Mouse (Mus musculus) MEL (cell line): ENCODE results near the gene Adnp. TPM values are rescaled to one million over a fixed set of nuclear protein-coding genes. Genes with fewer than 3 reads are reported as not detected.

Experiments used
- DNase-seq: peaks from one replicate; pipeline ENCODE4 v3.0.0; 2011; ENCODE audit warnings: low read depth, low spot score
- H3K27ac ChIP-seq: 2 replicates; pipeline ENCODE4 v1.5.1; 2012; ENCODE audit warnings: low read depth, mild to moderate bottlenecking, control low read depth, low read length, moderate library complexity; ENCODE audit not compliant: control insufficient read depth
- H3K27me3 ChIP-seq, 2 experiments: fragments of 150-350 bp in 1 of 2; sonication (generic) in 1 of 2; 2 replicates each; pipeline ENCODE4 v1.6.1; 2012; ENCODE audit warnings: low read length in 2 of 2, mild to moderate bottlenecking in 2 of 2, improper control_type of control experiment in 1 of 2, moderate library complexity in 1 of 2; ENCODE audit not compliant: insufficient read depth in 2 of 2, control insufficient read depth in 1 of 2
- H3K36me3 ChIP-seq, 2 experiments: 2 replicates each; pipeline ENCODE4 v1.6.1; 2012 to 2014; ENCODE audit warnings: low read length in 2 of 2, improper control_type of control experiment in 1 of 2, inconsistent platforms in 1 of 2, mild to moderate bottlenecking in 1 of 2; ENCODE audit not compliant: insufficient read depth in 2 of 2, control insufficient read depth in 1 of 2
- H3K4me1 ChIP-seq, 2 experiments: fragments of 150-350 bp in 1 of 2; sonication (generic) in 1 of 2; 2 replicates each; pipeline ENCODE4 v1.6.1; 2012; ENCODE audit warnings: low read length in 2 of 2, improper control_type of control experiment in 1 of 2, mild to moderate bottlenecking in 1 of 2; ENCODE audit not compliant: insufficient read depth in 2 of 2, control insufficient read depth in 1 of 2
- H3K4me3 ChIP-seq, 2 experiments: fragments of 150-350 bp in 1 of 2; sonication (generic) in 1 of 2; 2 replicates each; pipeline ENCODE4 v1.5.1; 2012; ENCODE audit warnings: low read depth in 2 of 2, low read length in 2 of 2, mild to moderate bottlenecking in 2 of 2, moderate library complexity in 2 of 2, control low read depth in 1 of 2, improper control_type of control experiment in 1 of 2; ENCODE audit not compliant: control insufficient read depth in 1 of 2, insufficient read depth in 1 of 2
- H3K79me2 ChIP-seq: 2 replicates; pipeline ENCODE4 v1.6.1; 2012; ENCODE audit warnings: mild to moderate bottlenecking, low read length, moderate library complexity; ENCODE audit not compliant: control insufficient read depth, poor library complexity, insufficient read depth
- H3K9ac ChIP-seq: 2 replicates; pipeline ENCODE4 v1.6.1; 2012; ENCODE audit warnings: low read depth, mild to moderate bottlenecking, control low read depth, low read length, moderate library complexity; ENCODE audit not compliant: control insufficient read depth, poor library complexity, severe bottlenecking
- H3K9me3 ChIP-seq: fragments of 150-350 bp; sonication (generic); replicated peaks from 2 replicates; pipeline ENCODE4 v1.6.1; 2012; ENCODE audit warnings: mild to moderate bottlenecking, low read length, improper control_type of control experiment, moderate library complexity; ENCODE audit not compliant: insufficient read depth
- BHLHE40 ChIP-seq: IDR thresholded peaks from 2 replicates; pipeline ENCODE4 v1.6.1; 2012; ENCODE audit warnings: low read depth, mild to moderate bottlenecking, inconsistent platforms, low read length, improper control_type of control experiment, borderline replicate concordance
- CHD1 ChIP-seq: IDR thresholded peaks from 2 replicates; pipeline ENCODE4 v1.6.1; 2012; ENCODE audit warnings: low read depth, mild to moderate bottlenecking, inconsistent platforms, low read length, improper control_type of control experiment
- E2F4 ChIP-seq: IDR thresholded peaks from 2 replicates; pipeline ENCODE4 v1.6.1; 2011; ENCODE audit warnings: low read depth, low read length, improper control_type of control experiment, borderline replicate concordance
- EP300 ChIP-seq, 2 experiments: IDR thresholded peaks; 2 replicates each; pipeline ENCODE4 v1.6.1; 2011; ENCODE audit warnings: improper control_type of control experiment in 2 of 2, low read length in 2 of 2, low read depth in 1 of 2, mild to moderate bottlenecking in 1 of 2
- ETS1 ChIP-seq: IDR thresholded peaks from 2 replicates; pipeline ENCODE4 v1.6.1; 2012; ENCODE audit warnings: low read depth, mild to moderate bottlenecking, inconsistent platforms, low read length, improper control_type of control experiment, moderate library complexity
- GATA1 ChIP-seq: IDR thresholded peaks from 2 replicates; pipeline ENCODE4 v1.6.1; 2011; ENCODE audit warnings: low read depth, low read length, improper control_type of control experiment
- HCFC1 ChIP-seq: IDR thresholded peaks from 2 replicates; pipeline ENCODE4 v1.6.1; 2012; ENCODE audit warnings: low read depth, mild to moderate bottlenecking, inconsistent platforms, low read length, improper control_type of control experiment, moderate library complexity
- KAT2A ChIP-seq: conservative IDR thresholded peaks from 2 replicates; pipeline ENCODE4 v1.6.1; 2012; ENCODE audit warnings: low read depth, low read length, improper control_type of control experiment, inconsistent platforms
- MAZ ChIP-seq: IDR thresholded peaks from 2 replicates; pipeline ENCODE4 v1.6.1; 2012; ENCODE audit warnings: low read depth, mild to moderate bottlenecking, inconsistent platforms, low read length, improper control_type of control experiment
- MYC ChIP-seq: IDR thresholded peaks from 2 replicates; pipeline ENCODE4 v1.6.1; 2011; ENCODE audit warnings: low read depth, mild to moderate bottlenecking, low read length, improper control_type of control experiment, moderate library complexity
- NRF1 ChIP-seq: IDR thresholded peaks from 2 replicates; pipeline ENCODE4 v1.6.1; 2014; ENCODE audit warnings: low read depth, mild to moderate bottlenecking, inconsistent platforms, low read length, improper control_type of control experiment, moderate library complexity; ENCODE audit not compliant: poor library complexity, insufficient read depth, severe bottlenecking
- POLR2AphosphoS2 ChIP-seq: IDR thresholded peaks from 2 replicates; pipeline ENCODE4 v1.6.1; 2011; ENCODE audit warnings: low read length, improper control_type of control experiment
- POLR2AphosphoS5 ChIP-seq: IDR thresholded peaks from 2 replicates; pipeline ENCODE4 v1.6.1; 2012; ENCODE audit warnings: low read depth, borderline replicate concordance, mild to moderate bottlenecking, inconsistent platforms, low read length, moderate library complexity, mixed read lengths
- SIN3A ChIP-seq: IDR thresholded peaks from 2 replicates; pipeline ENCODE4 v1.6.1; 2012; ENCODE audit warnings: low read length, improper control_type of control experiment, inconsistent platforms
- TAL1 ChIP-seq: IDR thresholded peaks from 2 replicates; pipeline ENCODE4 v1.6.1; 2012; ENCODE audit warnings: mild to moderate bottlenecking, inconsistent platforms, low read length, moderate library complexity, mixed read lengths
- TBP ChIP-seq: IDR thresholded peaks from 2 replicates; pipeline ENCODE4 v1.8.0; 2011; ENCODE audit warnings: low read depth, low read length, improper control_type of control experiment
- TCF12 ChIP-seq: IDR thresholded peaks from 2 replicates; pipeline ENCODE4 v1.6.1; 2014; ENCODE audit warnings: low read depth, mild to moderate bottlenecking, inconsistent platforms, low read length, improper control_type of control experiment, moderate library complexity
- UBTF ChIP-seq: IDR thresholded peaks from 2 replicates; pipeline ENCODE4 v1.6.1; 2012; ENCODE audit warnings: low read depth, mild to moderate bottlenecking, inconsistent platforms, low read length, improper control_type of control experiment, moderate library complexity, borderline replicate concordance; ENCODE audit not compliant: insufficient read depth
- ZNF384 ChIP-seq: IDR thresholded peaks from 2 replicates; pipeline ENCODE4 v1.6.1; 2012; ENCODE audit warnings: low read depth, mild to moderate bottlenecking, inconsistent platforms, low read length, improper control_type of control experiment
- polyA plus RNA-seq, 2 experiments: library from polyadenylated mRNA; stranded (reverse) in 1 of 2; unstranded in 1 of 2; fragments of >175 nt in 1 of 2; fragments of >200 nt in 1 of 2; gene quantifications; 2 replicates each; pipeline versions ENCODE4 v1.2.1 to v1.2.4; 2012; ENCODE audit warnings: low replicate concordance in 2 of 2, low read depth in 1 of 2; ENCODE audit not compliant: insufficient read length in 2 of 2, insufficient read depth in 1 of 2, missing spikeins in 1 of 2
- total RNA-seq: library from RNA; depleted of rRNA; stranded (reverse); fragments of 300-350 nt; gene quantifications from 2 replicates; pipeline ENCODE4 v1.2.3, GENCODE M21; 2012

Adnp gene
- total and polyA plus RNA-seq, 3 experiments = 2.3 to 29.4 (median 11.9) TPM

- no peak for DNase-seq
- Histone ChIP-seq H3K4me3 (peak overlapping the region; percentile 85 to 95), H3K36me3 (peaks cover 28 to 50% of the 10 kb centered on the region in 2 experiments), H3K27me3 (no peaks in the 10 kb centered on the region), H3K9me3 (no peaks in the 10 kb centered on the region), H3K79me2 (peaks cover 59% of the 10 kb centered on the region), H3K9ac (peak overlapping the region; percentile 11; the same call in 1 of the 2 replicates), H3K4me1 (peaks cover 11 to 34% of the 10 kb centered on the region in 2 experiments), H3K27ac (no peak overlapping the region)
- TF ChIP-seq E2F4 (no peak), UBTF (no peak), CHD1 (0 out of 2 replicates have a peak, but pooled peaks have one; percentile 5)
Measured at GRCm38 (mm10) chr2:168204476-168204999, 2.4 kb downstream of the Adnp start.

- Histone ChIP-seq H3K27ac (peak overlapping the region; percentile 40), H3K27me3 (no peaks in the 10 kb centered on the region)
Measured at GRCm38 (mm10) chr2:168200014-168200691, 6.8 kb downstream of the Adnp start.

GRCm38 (mm10) chr2:168199476-168199875, 7.4 kb downstream of the Adnp start:
- Histone ChIP-seq H3K9ac (no peak overlapping the region), H3K4me3 (no peak overlapping the region), H3K79me2 (peaks cover 80% of the 10 kb centered on the region), H3K27ac (no peak overlapping the region), H3K36me3 (peaks cover 46 to 62% of the 10 kb centered on the region in 2 experiments), H3K27me3 (no peaks in the 10 kb centered on the region), H3K9me3 (no peaks in the 10 kb centered on the region), H3K4me1 (peaks cover 7 to 24% of the 10 kb centered on the region in 2 experiments; a peak in 3 of 4 replicates)
- DNase-seq = no peak
- TF ChIP-seq UBTF = no peak
- TF ChIP-seq MAZ = no peak
- no peak for TF ChIP-seq POLR2AphosphoS5
- no peak for TF ChIP-seq HCFC1

More at GRCm38 (mm10) chr2:168200014-168200691, 6.8 kb downstream of the Adnp start:
- Histone ChIP-seq H3K36me3 (peaks cover 46 to 66% of the 10 kb centered on the region in 2 experiments), H3K79me2 (peaks cover 80% of the 10 kb centered on the region), H3K4me3 (no peak overlapping the region), H3K9ac (no peak overlapping the region), H3K4me1 (peaks cover 9 to 31% of the 10 kb centered on the region in 2 experiments), H3K9me3 (no peaks in the 10 kb centered on the region)
- peak; percentile 78 for TF ChIP-seq ZNF384
- no peak for TF ChIP-seq MAZ
- peak; percentile 51 for TF ChIP-seq SIN3A
- TF ChIP-seq MYC = 0 out of 2 replicates have a peak, but pooled peaks have one; percentile 31
- TF ChIP-seq EP300 (IDR thresholded peaks at IDR 0.05; ENCODE audit: low read depth in 1 of 2, low read length in 2 of 2) = peak; percentile 12 to 70; a peak in 2 of 4 replicates
- 0 out of 2 replicates have a peak, but pooled peaks have one; percentile 28 for TF ChIP-seq TBP
- TF ChIP-seq KAT2A = no peak
- peak; percentile 62 for TF ChIP-seq TAL1
- TF ChIP-seq POLR2AphosphoS2 = no peak
- no peak for TF ChIP-seq BHLHE40
- TF ChIP-seq GATA1 = peak; percentile 88
- TF ChIP-seq TCF12 = 0 out of 2 replicates have a peak, but pooled peaks have one; percentile 17
- TF ChIP-seq NRF1 = no peak
- peak; percentile 51; the same call in 1 of the 2 replicates for TF ChIP-seq ETS1
- DNase-seq = peak; percentile 84
